In the genomic region with DNA sequence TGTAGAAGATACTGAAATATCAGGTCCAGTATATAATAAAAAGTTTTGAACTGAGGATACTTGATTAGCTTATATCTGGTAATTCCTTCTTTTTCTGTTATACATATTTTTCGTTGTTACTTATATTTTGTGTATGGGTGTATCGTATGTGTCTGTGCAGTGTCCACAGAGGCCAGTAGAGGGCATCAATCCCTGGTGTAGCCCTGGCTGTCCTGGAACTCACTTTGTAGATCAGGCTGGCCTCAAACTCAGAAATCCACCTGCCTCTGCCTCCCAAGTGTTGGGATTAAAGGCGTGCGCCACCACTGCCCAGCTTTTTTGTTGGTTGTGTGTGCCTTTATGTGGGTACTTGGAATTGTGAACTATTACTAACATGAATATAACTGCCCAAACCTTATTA, we compare ENCODE assay signal across 9 mouse cellular contexts. TPM values are rescaled to one million over a fixed set of nuclear protein-coding genes. Genes with fewer than 3 reads are reported as not detected.
A peak's percentile ranks its signal among the peaks of the same experiment; 100 is the strongest.
DNase-seq lines count a peak whose midpoint lies in the region; ATAC-seq and TF ChIP-seq lines count a peak whose summit lies in the region.
"Had no signal": no experiment of that assay in that cellular context is flagged by ENCODE, and none has a peak within 500 bp of the region (broad histone marks: within the 10 kb centered on the region; RNA-seq: fewer than 3 reads in every experiment).

No protein-coding gene starts in this region.

- no peaks in the 10 kb centered on the region for H3K4me1 ChIP-seq in intestine, postnatal 0 days (replicated peaks; ENCODE audit: control insufficient read depth, insufficient read depth, low read length)
- H3K4me1 ChIP-seq in intestine, embryonic 15.5 days (replicated peaks) = no peaks in the 10 kb centered on the region
- peaks cover 58% of the 10 kb centered on the region for H3K4me1 ChIP-seq in E14TG2a.4 (replicated peaks; ENCODE audit: low read depth, low read length)
- H3K4me1 ChIP-seq in forebrain, embryonic 10.5 days = no peaks in the 10 kb centered on the region
- H3K4me1 ChIP-seq: lung, embryonic 15.5 days had no signal

- H3K9me3 ChIP-seq in intestine, postnatal 0 days (ENCODE audit: control insufficient read depth) = no peaks in the 10 kb centered on the region
- no peaks in the 10 kb centered on the region for H3K9me3 ChIP-seq in intestine, embryonic 15.5 days
- no peaks in the 10 kb centered on the region for H3K9me3 ChIP-seq in E14TG2a.4 (ENCODE audit: low read length)
- no peaks in the 10 kb centered on the region for H3K9me3 ChIP-seq in forebrain, embryonic 10.5 days
- H3K9me3 ChIP-seq: lung, embryonic 15.5 days had no signal

- peaks cover 19% of the 10 kb centered on the region for H3K36me3 ChIP-seq in intestine, postnatal 0 days (ENCODE audit: control insufficient read depth, insufficient read depth)
- 0 out of 2 replicates have a peak, but pooled peaks cover 5% of the 10 kb centered on the region for H3K36me3 ChIP-seq in intestine, embryonic 15.5 days
- H3K36me3 ChIP-seq in E14TG2a.4 (ENCODE audit: insufficient read depth, low read length) = peaks cover 89% of the 10 kb centered on the region
- H3K36me3 ChIP-seq in forebrain, embryonic 10.5 days (replicated peaks) = peaks cover 95% of the 10 kb centered on the region

- H3K27me3 ChIP-seq in intestine, postnatal 0 days (replicated peaks; ENCODE audit: control insufficient read depth, insufficient read depth, low read length) = no peaks in the 10 kb centered on the region
- no peaks in the 10 kb centered on the region for H3K27me3 ChIP-seq in intestine, embryonic 15.5 days (replicated peaks)
- H3K27me3 ChIP-seq in E14TG2a.4 (ENCODE audit: insufficient read depth, low read length) = no peaks in the 10 kb centered on the region
- H3K27me3 ChIP-seq in forebrain, embryonic 10.5 days (ENCODE audit: poor library complexity, severe bottlenecking) = no peaks in the 10 kb centered on the region
- H3K27me3 ChIP-seq: lung, embryonic 15.5 days had no signal

- H3K27ac ChIP-seq in intestine, postnatal 0 days (ENCODE audit: low read depth, low read length) = no peak overlapping the region
- H3K27ac ChIP-seq in intestine, embryonic 15.5 days = no peak overlapping the region
- H3K27ac ChIP-seq in forebrain, embryonic 10.5 days = no peak overlapping the region
- H3K27ac ChIP-seq: lung, embryonic 15.5 days had no signal

- no peak for ATAC-seq in intestine, postnatal 0 days
- no peak for ATAC-seq in intestine, embryonic 15.5 days

- H3K4me2 ChIP-seq in intestine, postnatal 0 days (replicated peaks; ENCODE audit: low read depth) = no peak overlapping the region
- H3K4me2 ChIP-seq in intestine, embryonic 15.5 days (replicated peaks) = no peak overlapping the region
- H3K4me2 ChIP-seq: lung, embryonic 15.5 days had no signal

- WGBS in intestine, postnatal 0 days = 85% methylated on average over 4 of the region's 4 CpGs
- WGBS in intestine, embryonic 15.5 days = 92% methylated on average over 4 of the region's 4 CpGs
- WGBS in forebrain, embryonic 10.5 days = 91% methylated on average over 4 of the region's 4 CpGs

- peak; percentile 33 for DNase-seq in c-Kit-negative CD71-positive TER-119-positive erythroid progenitor cells, embryonic 14.5 days (ENCODE audit: low read depth, low spot score)
- DNase-seq in retina, embryonic 14.5 days (ENCODE audit: low spot score) = peak; percentile 44
- DNase-seq in left cerebral cortex, postnatal 25 days (ENCODE audit: low spot score in 2 of 2) = no peak
- DNase-seq in gastrocnemius, postnatal 4 days (ENCODE audit: low spot score in 2 of 2) = no peak
- DNase-seq in forebrain, embryonic 10.5 days (ENCODE audit: extremely low spot score, low spot score) = no peak

- intact Hi-C loops in left cerebral cortex, postnatal 25 days (cut with DNase I) = no loop called here

- H3K4me3 ChIP-seq in intestine, postnatal 0 days (ENCODE audit: low read depth, low read length) = no peak overlapping the region
- no peak overlapping the region for H3K4me3 ChIP-seq in intestine, embryonic 15.5 days (replicated peaks)
- no peak overlapping the region for H3K4me3 ChIP-seq in E14TG2a.4 (replicated peaks; ENCODE audit: low read length)
- no peak overlapping the region for H3K4me3 ChIP-seq in forebrain, embryonic 10.5 days
- H3K4me3 ChIP-seq: lung, embryonic 15.5 days had no signal

- no peak overlapping the region for H3K9ac ChIP-seq in intestine, postnatal 0 days (ENCODE audit: low read depth, low read length)
- H3K9ac ChIP-seq in intestine, embryonic 15.5 days = no peak overlapping the region
- H3K9ac ChIP-seq: lung, embryonic 15.5 days had no signal

- TF ChIP-seq CTCF in intestine, postnatal 0 days (IDR thresholded peaks at IDR 0.05; ENCODE audit: low read depth) = peak; percentile 65
- peak; percentile 40 for TF ChIP-seq CTCF in E14TG2a.4 (conservative IDR thresholded peaks at IDR 0.05; ENCODE audit: low read length)

RNA-seq across cellular contexts. Expression of gene Caprin1, which starts 12.8 kb away (rescaled TPM):
- 91.4 and 103 TPM in 2 replicates for polyA plus RNA-seq in intestine, postnatal 0 days (2015; fragmentation: Nextera tagmentation; extraction: Ambion mirVana)
- polyA plus RNA-seq in intestine, embryonic 15.5 days (2015; fragmentation: Nextera tagmentation; extraction: Ambion mirVana) = 246 and 291 TPM in 2 replicates
- 100 to 1,000 TPM; 329 to 340 TPM for total RNA-seq in left cerebral cortex, postnatal 25 days (2021)
- 100 to 1,000 TPM; 248 to 285 TPM for total RNA-seq in gastrocnemius, postnatal 4 days (2021)
- polyA plus RNA-seq in forebrain, embryonic 10.5 days (2016; fragmentation: Nextera tagmentation; extraction: Ambion mirVana) = 508 and 532 TPM in 2 replicates

RNA-seq across cellular contexts. Expression of gene Nat10, which starts 23.6 kb away (rescaled TPM):
- 8.8 and 9.3 TPM in 2 replicates for polyA plus RNA-seq in intestine, postnatal 0 days (2015; fragmentation: Nextera tagmentation; extraction: Ambion mirVana)
- 32.7 and 33.2 TPM in 2 replicates for polyA plus RNA-seq in intestine, embryonic 15.5 days (2015; fragmentation: Nextera tagmentation; extraction: Ambion mirVana)
- total RNA-seq in left cerebral cortex, postnatal 25 days (2021) = 10 to 100 TPM; 34.4 to 35.5 TPM
- 10 to 100 TPM; 22.4 to 23.6 TPM for total RNA-seq in gastrocnemius, postnatal 4 days (2021)
- polyA plus RNA-seq in forebrain, embryonic 10.5 days (2016; fragmentation: Nextera tagmentation; extraction: Ambion mirVana) = 37.2 and 37.5 TPM in 2 replicates

Comparison
In these comparisons a context has a peak if more than half of its experiments do, and no peak if none do; other contexts are left out.
1. DNase-seq: peak in c-Kit-negative CD71-positive TER-119-positive erythroid progenitor cells, embryonic 14.5 days (single experiment) and retina, embryonic 14.5 days (single experiment); none in left cerebral cortex, postnatal 25 days (0 of 2), gastrocnemius, postnatal 4 days (0 of 2) and forebrain, embryonic 10.5 days (single experiment).